Mouse (Mus musculus) liver, adult 2 months (tissue): Measurements from ENCODE around the gene Scnm1.

Experiments used
- CTCF ChIP-seq: fragments of 200-500 bp; IDR thresholded peaks from 2 replicates; pipeline ENCODE4 v1.5.1; 2011; ENCODE audit warnings: low read depth, low read length, control low read depth
- POLR2A ChIP-seq: fragments of 200-500 bp; IDR thresholded peaks from 2 replicates; pipeline ENCODE4 v1.6.1; 2011; ENCODE audit warnings: low read length, control low read depth; ENCODE audit not compliant: insufficient read depth; ENCODE audit errors: extremely low read depth

DNA sequence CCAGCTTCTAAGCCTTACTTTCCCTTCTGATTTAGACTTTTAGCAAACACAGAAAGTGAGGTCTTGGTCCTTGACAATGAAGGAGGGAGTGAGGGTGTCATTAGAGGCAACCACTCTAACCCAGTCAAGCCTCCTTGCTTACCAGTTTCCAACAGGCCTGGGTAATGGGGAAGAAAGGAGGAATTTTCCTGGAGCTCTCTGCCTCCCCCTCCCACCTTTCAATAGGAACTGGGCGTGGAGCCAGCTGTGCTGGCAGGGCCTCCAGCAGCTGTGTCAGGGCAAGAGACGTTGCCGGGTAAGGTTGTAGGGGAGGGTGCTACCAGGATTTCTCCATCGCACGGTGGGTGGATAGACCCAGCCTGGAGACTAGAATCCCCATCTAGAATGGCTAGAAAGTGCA is 8.8 kb downstream of the Scnm1 start:
- TF ChIP-seq CTCF (no peak), POLR2A (no peak)
